Mouse (Mus musculus) thymus, postnatal 25 days (tissue): ENCODE data around the gene Sbk1.
"Not testable (repeated sequence)": the region's sequence is repeated elsewhere in the genome, so short reads cannot be mapped to it uniquely, and the experiment has no call there.

Experiments used
- DNase-seq: peaks from one replicate; pipeline ENCODE4 v3.0.0; 2022

The Sbk1 gene

DNA sequence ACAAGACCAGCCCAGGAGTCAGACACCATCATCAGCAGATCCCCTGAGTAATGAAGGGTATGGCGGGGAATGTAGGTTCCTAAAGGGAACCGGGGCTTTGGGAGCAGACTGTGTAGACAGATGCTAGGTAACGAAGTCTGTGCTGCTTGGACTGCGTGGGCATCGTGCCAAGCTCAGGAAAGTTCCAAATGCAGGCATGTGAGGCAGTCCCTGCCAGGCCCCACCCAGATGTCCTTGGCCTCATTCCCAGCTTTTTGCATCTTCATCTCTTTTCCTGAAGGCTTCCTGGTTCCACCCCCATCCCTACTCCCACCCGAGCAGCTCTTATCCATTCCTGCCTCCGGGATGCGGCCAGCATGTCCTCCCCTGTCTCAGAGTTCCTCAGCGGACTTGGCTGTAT lies 6.5 kb upstream of the Sbk1 start:
- DNase-seq: no peak

DNA sequence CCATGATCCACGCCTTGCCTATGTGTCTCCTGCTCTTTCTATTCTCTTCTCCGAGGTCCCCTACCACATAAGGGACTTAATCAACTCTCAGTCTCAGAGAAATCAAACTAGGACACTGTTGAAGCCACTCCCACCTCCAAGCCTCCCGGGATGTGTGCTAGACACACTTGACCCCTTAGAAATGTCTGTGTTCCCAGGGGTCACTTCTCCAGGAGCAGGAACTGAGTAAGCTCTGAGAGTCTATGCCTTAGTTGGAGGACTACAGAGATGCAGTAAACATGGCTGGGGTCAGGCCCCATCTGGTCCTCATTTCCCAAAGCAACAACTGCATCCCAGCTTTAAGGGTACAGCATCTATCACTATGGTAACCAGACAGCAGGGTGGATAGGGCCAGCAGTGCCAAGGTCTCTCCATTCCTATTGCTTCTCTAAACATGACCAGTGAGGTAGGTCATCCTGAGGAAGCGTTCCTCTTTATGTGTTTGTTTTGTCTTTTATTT lies 6.0 kb upstream of the Sbk1 start:
- DNase-seq: no peak

DNA sequence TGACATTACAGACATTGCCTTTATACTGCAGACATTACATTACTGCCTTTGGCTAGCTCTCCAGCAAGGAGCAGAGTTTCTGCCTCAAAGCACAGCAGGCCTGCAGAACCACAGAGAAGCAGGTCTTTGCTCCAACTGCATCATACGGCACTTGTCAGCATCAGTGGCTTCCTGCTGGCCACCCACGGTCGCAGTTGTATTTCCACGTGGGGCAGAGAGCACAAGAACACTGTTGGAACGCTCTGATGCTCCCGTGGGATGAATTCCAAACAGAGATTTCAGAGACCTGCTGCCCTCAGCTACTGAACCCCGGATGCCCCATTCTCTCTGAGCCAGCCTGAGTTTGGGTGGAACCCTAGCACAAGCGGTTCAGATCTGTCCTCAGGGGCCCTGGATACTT lies 4.8 kb upstream of the Sbk1 start:
- DNase-seq: no peak

DNA sequence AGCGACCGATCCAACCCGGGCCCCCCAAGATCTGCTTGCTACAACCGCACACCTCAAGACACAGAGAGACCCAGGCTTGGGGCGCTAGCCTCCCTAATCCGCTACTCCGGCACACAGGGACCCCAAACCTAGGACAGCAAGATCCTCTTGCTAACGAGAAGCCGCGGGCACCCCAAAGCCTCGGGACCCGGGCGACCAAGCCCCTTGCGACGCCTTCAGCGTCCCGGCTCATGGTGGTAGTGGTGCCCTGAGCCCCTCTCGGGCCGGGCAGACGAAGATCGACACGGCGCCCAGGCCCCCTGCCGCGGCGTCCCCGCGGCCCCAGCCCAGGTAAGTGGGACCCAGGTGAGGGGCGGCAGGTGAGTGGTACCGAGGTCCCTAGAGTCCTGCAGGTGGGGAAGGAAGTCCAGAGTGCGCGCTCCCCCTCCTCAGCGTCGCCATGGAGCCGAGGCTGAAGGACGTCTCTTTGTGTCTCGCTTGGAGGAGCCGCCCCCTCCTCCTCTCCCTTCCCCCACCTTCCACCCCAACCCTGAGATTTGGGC lies 422 bp downstream of the Sbk1 start:
- DNase-seq: peak; percentile 53

DNA sequence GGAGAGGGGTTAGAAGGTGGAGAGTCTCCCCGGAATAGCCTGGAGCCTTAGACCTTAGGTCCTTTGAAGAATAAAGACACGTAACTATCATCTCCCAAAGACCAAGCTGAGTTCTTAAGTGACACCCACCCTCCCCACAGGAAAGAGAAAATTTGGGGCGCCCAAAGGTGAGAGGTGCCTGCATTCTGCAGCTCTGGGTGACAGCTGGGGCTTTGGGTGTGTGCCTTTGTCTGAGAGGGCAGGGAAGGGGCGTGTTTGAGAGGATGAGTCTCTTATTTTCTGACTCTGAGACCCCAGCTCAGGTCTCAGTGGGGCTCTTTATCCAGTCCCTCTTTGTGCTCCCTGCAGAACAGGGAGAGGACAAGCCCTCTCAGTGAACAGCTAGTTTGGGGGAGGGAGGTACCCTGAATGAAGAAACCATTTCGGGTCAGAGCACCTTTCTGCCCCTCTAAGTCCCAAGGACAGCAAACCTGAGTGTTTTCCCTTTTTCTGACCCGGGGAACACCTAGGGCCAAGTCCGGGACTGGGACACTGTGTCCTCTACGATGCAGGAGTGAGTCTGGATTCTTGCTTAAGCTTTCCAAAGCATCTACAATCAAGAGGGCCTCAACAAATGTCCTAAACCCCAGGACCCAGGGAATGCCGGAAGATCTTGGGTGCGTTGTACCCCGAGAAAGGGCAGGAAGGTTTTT lies 1.1 kb downstream of the Sbk1 start:
- peak; percentile 67 for DNase-seq

DNA sequence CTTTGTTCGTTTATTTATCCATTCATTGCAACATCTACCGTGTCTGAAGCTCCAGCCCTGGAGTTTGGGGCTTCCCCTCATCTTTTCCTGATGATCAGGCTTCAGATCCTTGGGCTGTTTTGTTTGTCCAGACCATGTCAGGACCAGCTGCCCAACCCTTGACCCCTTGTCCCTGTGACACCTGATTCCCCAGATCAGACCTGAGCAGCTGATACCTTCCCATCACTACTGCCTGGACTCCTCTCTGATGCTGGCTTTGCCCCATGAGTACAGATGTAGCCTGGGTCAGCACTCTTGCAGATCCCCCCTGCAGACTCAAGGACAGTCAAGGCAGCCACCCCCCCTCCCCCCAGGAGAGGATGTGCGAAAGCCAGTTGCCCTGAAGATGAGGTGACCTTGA lies 1.7 kb downstream of the Sbk1 start:
- no peak for DNase-seq

DNA sequence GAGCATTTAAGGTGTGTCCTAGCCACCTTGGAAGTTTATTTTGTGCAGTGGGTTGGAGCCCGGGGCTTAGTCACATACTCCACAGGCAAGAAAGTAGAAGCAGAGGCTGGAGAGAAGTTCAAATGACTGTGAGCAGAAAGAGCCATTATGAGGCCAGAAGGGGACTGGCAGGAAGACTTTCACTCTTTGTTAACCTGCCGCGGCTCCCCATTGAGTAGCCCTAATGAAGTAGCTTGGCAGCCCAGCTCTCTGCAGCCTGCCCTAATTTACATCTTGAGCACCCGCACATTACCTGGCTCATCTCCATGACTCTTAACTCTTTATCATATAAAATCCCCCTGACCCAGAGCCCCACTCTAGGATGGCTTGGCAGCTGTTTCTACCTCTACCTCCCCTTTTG lies 2.2 kb downstream of the Sbk1 start:
- no peak for DNase-seq

DNA sequence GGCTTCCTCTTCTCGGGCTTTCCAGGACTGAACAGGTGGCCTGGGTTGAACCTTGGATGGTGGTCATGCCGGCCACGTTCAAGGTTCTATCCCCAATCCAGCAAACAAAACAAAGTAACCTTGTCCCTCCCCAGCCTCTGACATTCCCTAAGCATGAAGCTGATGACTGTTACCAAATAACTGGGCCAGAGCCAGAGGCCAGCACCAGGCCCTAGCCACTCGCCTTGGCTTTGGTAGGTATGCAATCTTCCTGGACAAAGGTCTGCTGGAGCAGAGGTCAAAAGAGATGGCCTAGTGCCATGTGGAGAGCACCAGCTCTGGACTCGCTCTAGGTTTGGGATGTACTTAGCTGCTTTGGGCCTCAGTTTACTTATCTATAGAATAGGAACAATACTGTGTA lies 3.3 kb downstream of the Sbk1 start:
- DNase-seq: no peak

DNA sequence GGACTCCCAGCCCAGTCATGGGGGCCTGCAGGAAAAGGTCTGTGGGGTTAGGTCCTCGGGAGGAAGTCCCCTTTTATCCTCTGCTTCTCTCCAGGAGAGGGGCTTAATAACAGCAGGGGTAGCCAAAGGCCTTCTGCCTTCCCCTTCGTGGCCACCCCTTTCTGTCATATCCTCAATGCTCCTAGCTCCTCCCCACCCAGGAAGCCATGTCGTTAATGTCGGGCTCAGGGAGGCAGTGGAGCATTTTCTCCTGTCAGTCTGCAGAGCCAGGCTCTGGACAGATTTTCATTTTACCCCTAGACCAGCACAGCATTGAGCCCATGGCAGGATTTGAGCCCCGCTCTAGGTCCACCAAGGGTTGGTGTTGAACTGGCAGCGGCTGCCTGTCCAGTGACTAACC lies 3.9 kb downstream of the Sbk1 start:
- DNase-seq: no peak

DNA sequence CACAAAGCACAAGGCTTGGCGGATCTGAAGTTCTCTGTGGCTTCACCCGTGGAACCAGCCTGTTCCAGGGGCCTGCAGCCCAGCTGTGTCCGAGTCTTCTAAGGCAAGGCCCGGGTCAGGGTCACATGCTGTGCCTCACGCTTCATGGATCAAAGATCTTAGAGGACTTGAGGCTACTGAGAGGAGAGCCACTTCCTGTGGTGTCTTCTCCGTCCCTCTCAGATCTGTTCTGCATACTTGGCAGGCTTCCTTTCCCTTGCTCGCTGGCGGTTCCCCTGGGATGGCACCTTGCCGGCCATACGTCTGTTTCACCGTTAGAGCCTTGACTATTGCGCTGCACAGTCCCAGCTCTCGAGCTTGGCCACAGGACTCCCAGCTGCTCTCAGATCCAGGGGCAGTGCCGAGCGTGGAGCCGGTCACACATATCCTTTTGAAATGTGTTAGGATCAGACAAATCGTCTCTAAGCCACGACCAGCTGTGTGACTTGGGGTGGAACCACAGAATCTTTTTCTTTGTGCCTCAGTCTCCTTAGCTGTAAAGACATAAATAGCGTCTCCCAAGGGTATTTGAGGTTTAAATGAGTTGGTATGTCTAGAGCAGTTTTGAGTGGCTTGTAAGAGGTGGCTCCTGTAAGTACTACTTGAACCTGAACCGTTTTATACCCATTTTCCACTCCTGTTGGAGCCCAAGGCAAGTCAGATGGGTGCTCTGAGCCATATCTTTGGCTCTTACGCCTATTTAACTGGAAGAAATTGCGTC lies 5.3 kb downstream of the Sbk1 start:
- DNase-seq: no peak

DNA sequence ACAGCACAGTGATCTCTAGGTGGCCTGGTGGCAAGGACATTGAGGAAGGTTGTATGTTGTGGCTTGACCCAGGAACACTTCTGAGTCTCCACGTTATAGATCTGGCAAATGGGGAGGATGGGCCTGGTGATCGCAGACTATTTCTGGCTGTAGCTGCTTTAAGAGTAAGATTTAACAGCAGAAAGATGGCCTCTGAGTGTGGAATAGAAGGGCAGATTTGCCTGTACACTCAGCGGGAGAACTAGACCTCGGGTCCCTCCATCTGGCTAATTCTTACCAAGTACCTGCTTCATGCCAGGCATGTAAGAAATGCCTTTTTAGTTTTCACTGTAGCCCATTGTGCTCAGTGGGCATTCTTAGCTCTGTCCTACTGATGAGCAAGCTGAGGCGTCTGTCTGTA lies 6.4 kb downstream of the Sbk1 start:
- DNase-seq: no peak

DNA sequence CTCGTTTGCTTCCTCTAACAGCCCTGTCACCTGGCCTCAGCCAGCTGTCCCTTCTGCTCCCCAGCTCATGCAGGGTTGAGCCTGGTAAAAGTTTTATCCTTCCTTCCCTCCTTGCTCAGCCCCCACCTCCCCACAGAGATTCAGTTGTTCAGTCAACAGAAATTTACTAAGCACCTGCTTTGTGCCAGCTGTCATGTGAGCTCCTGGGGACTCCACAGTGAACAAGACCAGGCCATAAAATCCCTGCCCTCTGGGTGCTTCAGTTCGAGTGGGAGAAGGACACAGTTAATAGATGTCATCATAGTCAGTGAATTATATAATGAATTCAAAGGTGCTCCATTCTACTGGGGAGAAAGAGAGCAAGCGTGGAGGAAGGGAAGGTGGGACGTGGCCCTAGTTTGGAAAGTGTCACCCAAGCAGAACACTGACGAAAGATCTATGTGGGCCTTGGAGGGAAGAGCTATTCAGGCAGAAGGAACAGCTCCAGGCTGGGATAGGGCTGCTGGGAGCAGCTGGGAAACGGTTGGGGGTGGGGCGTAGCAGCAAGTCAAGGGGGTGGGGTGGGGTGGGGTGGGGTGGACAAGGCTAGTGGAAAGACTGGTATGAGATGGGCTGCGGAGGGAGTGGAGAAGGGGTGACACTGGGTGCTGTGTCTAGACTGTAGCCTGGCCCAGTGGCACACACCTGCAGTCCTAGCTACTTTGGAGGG lies 7.5 kb downstream of the Sbk1 start:
- no peak for DNase-seq

DNA sequence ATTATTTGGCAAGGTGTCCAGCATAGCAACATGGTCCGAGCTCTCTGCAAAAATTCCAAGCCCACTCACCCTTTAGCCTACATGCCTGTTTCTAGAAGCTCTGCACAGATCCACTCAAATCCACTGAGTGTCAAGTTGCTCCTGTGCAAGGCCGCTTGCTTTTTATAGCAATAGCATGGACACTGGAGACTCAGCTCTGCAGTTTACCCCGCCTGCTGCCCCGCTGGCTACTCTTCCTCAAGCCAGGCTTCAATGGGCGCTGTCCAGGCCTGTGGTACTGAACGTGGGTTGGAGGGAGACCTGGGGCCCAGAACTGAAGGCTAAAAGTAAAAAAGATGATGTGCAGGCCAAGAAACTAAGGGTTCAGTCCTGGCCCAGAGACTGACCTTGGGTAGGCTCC lies 8.3 kb downstream of the Sbk1 start:
- no peak for DNase-seq

DNA sequence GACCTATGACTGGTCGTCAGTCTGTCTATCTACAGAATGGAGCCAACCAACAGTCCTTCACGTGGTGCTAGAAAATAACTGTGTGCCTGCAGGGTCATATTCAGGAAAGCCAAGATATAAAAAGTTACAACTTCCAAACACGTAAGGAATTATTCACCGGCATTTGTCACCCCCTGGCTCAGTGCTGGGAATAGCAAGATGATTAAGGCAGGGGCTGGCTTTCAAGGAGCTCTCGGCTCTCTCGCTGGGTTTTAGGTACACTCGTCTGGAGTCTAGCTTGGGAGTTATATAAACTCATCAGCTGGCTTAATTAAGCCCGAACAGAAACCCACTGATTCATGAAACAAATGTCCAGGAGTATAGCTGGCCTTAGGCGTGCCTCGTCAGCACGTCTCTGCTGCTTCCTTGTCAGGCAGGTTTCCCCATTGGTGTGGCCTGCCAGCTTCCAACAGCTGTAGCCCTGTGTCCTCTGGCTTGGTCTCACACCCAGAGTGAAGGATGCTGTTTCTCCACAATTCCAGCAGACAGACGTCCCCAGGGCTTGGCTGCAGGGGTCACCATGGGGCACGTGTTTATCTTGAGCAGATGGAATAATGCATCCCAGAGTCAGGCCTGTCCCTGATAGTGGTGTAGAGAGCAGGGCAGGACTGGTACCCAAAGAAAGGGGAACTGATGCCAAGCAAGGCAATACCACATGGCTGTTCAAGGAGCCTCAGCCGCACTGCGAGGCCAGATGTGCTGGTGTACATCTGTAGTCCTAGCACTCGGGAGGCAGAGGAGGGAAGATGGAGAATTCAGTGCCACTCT lies 9.7 kb downstream of the Sbk1 start:
- no peak for DNase-seq

DNA sequence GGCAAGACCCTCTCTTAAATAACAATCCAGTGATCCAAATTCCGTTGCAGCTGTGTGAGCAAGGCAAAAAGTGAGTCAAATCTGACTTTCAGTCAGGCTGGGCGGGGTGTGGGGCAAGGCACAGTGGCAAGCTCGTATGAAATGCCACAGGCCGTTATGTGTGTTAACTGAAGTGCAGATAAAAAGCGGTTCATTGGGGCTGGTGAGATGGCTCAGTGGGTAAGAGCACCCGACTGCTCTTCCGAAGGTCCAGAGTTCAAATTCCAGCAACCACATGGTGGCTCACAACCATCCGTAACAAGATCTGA lies 10.2 kb downstream of the Sbk1 start:
- DNase-seq: not testable (repeated sequence)

DNA sequence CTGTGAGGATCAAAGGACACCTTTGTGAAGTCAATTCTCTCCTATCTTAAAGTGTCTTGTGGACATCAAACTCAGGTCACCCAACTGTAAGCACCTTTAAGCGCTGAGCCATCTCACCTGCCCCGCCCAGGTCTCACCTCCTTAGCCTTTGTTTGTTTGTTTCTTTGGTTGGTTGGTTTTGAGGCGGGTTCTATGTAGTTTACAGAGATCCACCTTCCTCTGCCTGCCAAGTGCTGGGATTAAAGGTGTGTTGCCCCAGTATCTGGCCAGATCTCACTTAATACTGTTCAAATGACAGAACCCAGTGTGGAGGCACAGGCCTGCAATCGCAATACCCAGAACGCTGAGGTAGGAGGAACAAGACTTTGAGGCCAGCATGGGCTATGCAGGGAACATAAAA lies 11.6 kb downstream of the Sbk1 start:
- DNase-seq: no peak

DNA sequence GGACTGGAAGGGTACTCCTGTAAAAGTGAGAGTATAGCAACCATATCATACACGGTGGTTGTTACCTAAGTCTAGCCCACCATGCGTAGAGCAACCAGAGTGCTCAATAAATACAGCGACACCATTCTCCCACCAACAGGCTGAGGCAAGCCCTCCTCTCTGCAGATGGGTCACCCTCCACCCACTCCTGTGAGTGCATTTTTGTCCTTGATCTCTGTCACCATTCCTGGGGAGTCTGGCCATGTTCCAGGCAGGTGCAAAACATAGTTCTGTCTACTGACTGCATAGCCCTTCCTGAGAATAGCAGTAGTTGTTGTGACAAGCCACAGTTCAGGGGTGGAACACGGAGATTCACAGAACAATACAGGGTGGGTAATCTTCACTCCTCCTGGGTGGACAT lies 12.0 kb downstream of the Sbk1 start:
- no peak for DNase-seq

DNA sequence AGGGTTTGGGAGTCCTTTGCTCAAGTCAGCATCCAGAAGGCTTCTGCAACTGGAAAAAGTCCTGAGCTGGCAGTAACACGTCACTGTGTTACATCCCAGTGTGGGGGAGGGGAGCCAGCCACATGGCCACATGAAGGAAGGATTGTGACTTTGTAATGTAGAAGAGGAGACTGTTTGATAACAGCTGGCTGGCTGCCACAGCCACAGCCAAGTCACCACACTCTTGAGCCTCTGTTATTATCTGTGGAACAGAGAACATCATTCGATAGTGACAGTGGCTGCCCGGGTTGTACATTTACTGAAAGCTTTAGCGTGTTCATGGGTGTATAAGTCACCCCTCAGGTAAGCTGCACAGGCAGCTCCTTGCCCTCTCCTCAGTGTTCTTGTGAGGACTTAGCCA lies 12.4 kb downstream of the Sbk1 start:
- peak; percentile 69 for DNase-seq

DNA sequence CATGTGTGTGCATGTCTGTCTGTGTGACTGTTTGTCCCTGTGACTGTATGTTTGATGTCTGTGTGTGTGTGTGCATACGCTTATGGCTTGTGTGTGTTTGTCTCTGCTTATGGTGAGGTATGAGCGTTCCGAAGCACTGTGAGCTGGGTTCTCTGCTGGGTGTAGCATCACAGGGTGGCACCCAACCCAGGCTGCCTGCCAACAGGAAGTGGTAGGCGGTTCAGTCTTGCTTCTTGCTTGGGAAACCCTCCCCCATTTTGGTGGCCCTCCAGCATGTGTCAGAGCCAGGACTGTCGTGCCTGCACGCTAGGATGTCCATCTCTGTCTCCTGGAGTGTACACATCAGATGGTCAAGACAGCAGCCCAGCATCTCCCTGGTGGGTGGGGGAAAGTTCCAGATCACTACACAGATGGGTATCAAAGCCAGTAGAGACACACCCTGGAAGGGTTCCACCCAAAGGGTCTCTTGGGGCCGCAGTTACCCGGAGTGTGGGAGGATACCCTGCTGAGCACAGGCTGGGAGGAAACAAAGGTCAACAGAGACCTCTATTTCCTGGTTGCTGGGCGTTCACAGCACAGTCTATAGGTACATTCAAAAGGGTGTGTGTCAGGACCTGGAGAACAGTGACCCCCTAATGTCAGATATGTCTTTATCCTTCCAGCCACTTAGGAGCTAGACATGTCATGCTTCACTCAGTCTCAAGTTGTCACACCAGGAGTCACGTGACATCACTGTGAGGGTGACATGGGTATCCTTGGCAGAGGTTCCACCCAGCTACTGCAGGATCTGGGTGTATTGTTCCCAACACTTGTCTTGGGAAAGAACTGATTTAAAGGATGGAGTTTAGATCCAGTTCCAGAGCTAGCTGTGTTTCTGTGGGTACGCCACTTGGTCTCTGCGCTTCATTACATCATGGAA lies 13.1 kb downstream of the Sbk1 start:
- peak; percentile 86 for DNase-seq

DNA sequence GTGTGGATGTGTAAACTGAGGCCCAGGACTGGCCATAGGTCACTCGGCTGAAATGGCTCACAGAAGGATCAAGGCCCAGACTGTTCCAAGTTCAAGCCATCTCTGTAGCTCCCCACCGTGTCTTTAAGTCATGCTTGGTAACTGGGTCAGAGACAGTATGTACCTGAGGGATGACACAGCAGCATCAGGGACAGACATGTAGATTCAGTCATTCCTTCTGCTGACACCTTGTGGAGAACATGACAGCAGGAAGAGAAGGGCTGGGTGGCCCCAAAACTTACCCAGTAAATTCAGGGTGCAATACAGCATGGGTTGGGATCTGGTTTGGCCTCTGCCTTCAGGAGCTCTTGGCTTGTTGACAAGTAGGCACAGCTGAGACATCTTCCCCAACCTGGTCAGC lies 13.9 kb downstream of the Sbk1 start:
- DNase-seq: peak; percentile 33

DNA sequence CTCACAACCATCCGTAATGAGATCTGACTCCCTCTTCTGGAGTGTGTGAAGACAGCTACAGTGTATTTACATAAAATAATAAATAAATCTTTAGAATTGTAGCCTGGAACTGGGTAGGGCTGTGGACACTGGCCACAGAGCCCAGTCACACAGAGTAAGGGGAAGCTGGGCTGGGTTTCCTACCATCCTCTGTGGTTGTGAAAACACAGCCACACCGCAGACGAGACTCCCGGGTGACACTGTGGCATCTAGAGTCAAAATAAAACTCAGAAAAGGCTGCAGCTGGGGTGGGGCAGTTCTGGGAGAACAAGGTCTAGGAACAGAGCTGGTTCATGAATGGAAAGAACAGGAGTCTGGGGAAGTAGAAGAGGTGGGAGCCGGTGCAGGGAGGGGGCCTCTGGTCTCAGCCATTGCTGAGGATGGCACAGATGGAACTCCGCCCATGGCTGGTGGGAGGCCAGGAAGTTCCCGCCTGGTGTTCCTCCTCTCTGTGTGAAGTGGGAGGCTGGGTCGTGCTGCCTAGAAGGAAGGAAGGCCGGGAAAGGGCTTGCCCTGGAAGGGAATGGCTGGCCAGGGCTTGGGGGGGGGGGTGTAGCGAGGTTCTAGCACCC lies 15.2 kb downstream of the Sbk1 start:
- DNase-seq: no peak
